Mouse (Mus musculus): ENCODE results near the gene Kdelr1.

DNA sequence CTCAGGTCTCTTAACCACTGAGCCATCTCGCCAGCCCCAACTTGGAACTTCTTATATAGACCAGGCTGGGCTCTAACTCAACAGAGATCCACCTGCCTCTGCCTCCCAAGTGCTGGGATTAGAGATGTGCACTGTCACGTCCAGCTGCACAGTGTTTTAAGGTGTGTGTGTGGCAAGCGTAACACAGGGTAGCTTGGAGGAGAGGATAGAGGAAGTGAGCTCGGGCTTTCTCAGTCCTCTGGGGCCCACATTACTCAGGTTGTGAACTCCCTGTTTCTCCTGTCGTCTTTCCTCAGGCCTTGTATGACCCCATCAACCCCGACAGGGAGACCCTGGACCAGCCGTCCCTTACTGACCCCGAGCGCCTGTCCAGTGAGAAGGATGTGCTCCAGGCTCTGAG lies 34.0 kb downstream of the Kdelr1 start:
- TF ChIP-seq CTCF (IDR thresholded peaks at IDR 0.05; ENCODE audit: control insufficient read depth, insufficient read depth, insufficient read length): no peak
- no peak for TF ChIP-seq MYOD1 (IDR thresholded peaks at IDR 0.05; ENCODE audit: control insufficient read depth, insufficient read length, low read depth)
- no peak for TF ChIP-seq MAX (IDR thresholded peaks at IDR 0.05)

Data from C2C12 (cell line).